Comparison of ENCODE assay signal across 24 mouse cellular contexts in genomic region chr4:120968486-120968885, GRCm38 (mm10). TPM values are rescaled to one million over a fixed set of nuclear protein-coding genes. Genes with fewer than 3 reads are reported as not detected.
A peak's percentile ranks its signal among the peaks of the same experiment; 100 is the strongest.
DNase-seq lines count a peak whose midpoint lies in the region; TF ChIP-seq lines count a peak whose summit lies in the region.
"Had no signal": no experiment of that assay in that cellular context is flagged by ENCODE, and none has a peak within 500 bp of the region (broad histone marks: within the 10 kb centered on the region; RNA-seq: fewer than 3 reads in every experiment).

No protein-coding gene starts in this region.

- DNase-seq in brain, adult 2 months (ENCODE audit: low read depth, low spot score) = peak; percentile 50
- DNase-seq in cerebellum, adult 18-20 months = peak; percentile 31 to 39
- peak; percentile 63 for DNase-seq in cerebellum, adult 9-10 months
- peak; percentile 57 to 72 for DNase-seq in cerebellum, postnatal 25 days
- no peak for DNase-seq in c-Kit-positive CD71-positive TER-119-positive erythroid progenitor cells, embryonic 14.5 days (ENCODE audit: low spot score)
- no peak for DNase-seq in heart, adult 9 months (ENCODE audit: low spot score in 2 of 2)
- no peak for DNase-seq in heart, adult 2 months
- DNase-seq: adrenal gland, adult 2 months; adrenal gland, postnatal 25 days; forebrain, postnatal 0 days; gastrocnemius, adult 2 months; gastrocnemius, postnatal 14 days; heart, postnatal 10 days; heart, postnatal 36 days; kidney, adult 11 months; kidney, adult 8-10 months had no signal

- no peaks in the 10 kb centered on the region for H3K27me3 ChIP-seq in heart, adult 2 months (ENCODE audit: control insufficient read depth, insufficient read depth, low read length)
- H3K27me3 ChIP-seq: embryonic facial prominence, embryonic 12.5 days; embryonic facial prominence, embryonic 15.5 days; heart, embryonic 15.5 days; hindbrain, embryonic 13.5 days; intestine, embryonic 15.5 days had no signal

- H3K9ac ChIP-seq in heart, adult 2 months (ENCODE audit: low read depth, low read length) = no peak overlapping the region
- H3K9ac ChIP-seq: embryonic facial prominence, embryonic 12.5 days; embryonic facial prominence, embryonic 15.5 days; forebrain, postnatal 0 days; heart, embryonic 12.5 days; heart, embryonic 15.5 days; hindbrain, embryonic 13.5 days; intestine, embryonic 15.5 days had no signal

- H3K79me2 ChIP-seq in heart, adult 2 months (replicated peaks; ENCODE audit: control insufficient read depth, insufficient read depth, low read length) = no peaks in the 10 kb centered on the region

- no peaks in the 10 kb centered on the region; the same call in 1 of the 2 replicates for H3K36me3 ChIP-seq in heart, adult 2 months (ENCODE audit: control insufficient read depth, insufficient read depth, low read length)

- no peak overlapping the region for H3K4me3 ChIP-seq in heart, adult 2 months
- H3K4me3 ChIP-seq: embryonic facial prominence, embryonic 12.5 days; embryonic facial prominence, embryonic 15.5 days; gastrocnemius, adult 2 months; heart, embryonic 12.5 days; heart, embryonic 15.5 days; hindbrain, embryonic 10.5 days; hindbrain, embryonic 13.5 days; intestine, embryonic 15.5 days had no signal

- no peak for TF ChIP-seq CTCF in heart, adult 2 months (IDR thresholded peaks at IDR 0.05)

- intact Hi-C loops in heart, adult 2 months (cut with DNase I) = no loop called here

- no peak overlapping the region for H3K27ac ChIP-seq in heart, adult 2 months
- H3K27ac ChIP-seq: embryonic facial prominence, embryonic 12.5 days; embryonic facial prominence, embryonic 15.5 days; gastrocnemius, adult 2 months; heart, embryonic 15.5 days; hindbrain, embryonic 10.5 days; hindbrain, embryonic 13.5 days; intestine, embryonic 15.5 days; kidney, postnatal 0 days had no signal

- H3K4me1 ChIP-seq in heart, adult 2 months (ENCODE audit: control insufficient read depth, insufficient read depth, low read length) = no peaks in the 10 kb centered on the region
- H3K4me1 ChIP-seq: embryonic facial prominence, embryonic 12.5 days; embryonic facial prominence, embryonic 15.5 days; heart, embryonic 15.5 days; hindbrain, embryonic 10.5 days; hindbrain, embryonic 13.5 days; intestine, embryonic 15.5 days had no signal

- WGBS in heart, adult 2 months = 93% methylated on average over 9 of the region's 9 CpGs

- TF ChIP-seq EP300 in heart, adult 2 months (IDR thresholded peaks at IDR 0.05; ENCODE audit: insufficient read depth, low read depth, low read length) = no peak

- no peak for TF ChIP-seq POLR2A in heart, adult 2 months (IDR thresholded peaks at IDR 0.05; ENCODE audit: insufficient read depth, low read depth, low read length)

RNA-seq across cellular contexts. Expression of gene Zfp69, which starts 17.0 kb away (rescaled TPM):
- total RNA-seq in heart, adult 2 months (2021) = 1 to 10 TPM in 1 of 2 experiments, under 1 TPM in 1; 0.82 to 1.1 TPM
- polyA plus RNA-seq in heart, adult 2 months (2012; rRNA removed) = 1.0 and 1.3 TPM in 2 replicates

RNA-seq across cellular contexts. Expression of gene Exo5, which starts 43.7 kb away (rescaled TPM):
- total RNA-seq in heart, adult 2 months (2021) = 1 to 10 TPM; 1.8 to 3.0 TPM
- polyA plus RNA-seq in heart, adult 2 months (2012; rRNA removed) = 1.6 and 2.3 TPM in 2 replicates

RNA-seq across cellular contexts. Expression of gene Smap2, which starts 48.6 kb away (rescaled TPM):
- total RNA-seq in heart, adult 2 months (2021) = 10 to 100 TPM; 44.2 to 49.6 TPM
- polyA plus RNA-seq in heart, adult 2 months (2012; rRNA removed) = 26.7 and 32.2 TPM in 2 replicates

Comparison
In these comparisons a context has a peak if more than half of its experiments do, and no peak if none do; other contexts are left out.
1. DNase-seq: peak in brain, adult 2 months (single experiment), cerebellum, adult 18-20 months (2 of 2), cerebellum, adult 9-10 months (single experiment) and cerebellum, postnatal 25 days (2 of 2); none in c-Kit-positive CD71-positive TER-119-positive erythroid progenitor cells, embryonic 14.5 days (single experiment), heart, adult 9 months (0 of 2) and heart, adult 2 months (0 of 2).